Mouse (Mus musculus) ES-Bruce4 (cell line): ENCODE results near the gene Ninj1.

ENCODE experiments used
- CTCF ChIP-seq: IDR thresholded peaks from one replicate; pipeline ENCODE4 v1.8.1; 2011; ENCODE audit warnings: low read depth, low read length
- EP300 ChIP-seq: IDR thresholded peaks from 2 replicates; pipeline ENCODE4 v1.6.1; 2011; ENCODE audit warnings: low read depth, low read length; ENCODE audit not compliant: insufficient read depth
- POLR2A ChIP-seq: IDR thresholded peaks from one replicate; pipeline ENCODE4 v1.8.1; 2011; ENCODE audit warnings: low read length; ENCODE audit not compliant: insufficient read depth

DNA sequence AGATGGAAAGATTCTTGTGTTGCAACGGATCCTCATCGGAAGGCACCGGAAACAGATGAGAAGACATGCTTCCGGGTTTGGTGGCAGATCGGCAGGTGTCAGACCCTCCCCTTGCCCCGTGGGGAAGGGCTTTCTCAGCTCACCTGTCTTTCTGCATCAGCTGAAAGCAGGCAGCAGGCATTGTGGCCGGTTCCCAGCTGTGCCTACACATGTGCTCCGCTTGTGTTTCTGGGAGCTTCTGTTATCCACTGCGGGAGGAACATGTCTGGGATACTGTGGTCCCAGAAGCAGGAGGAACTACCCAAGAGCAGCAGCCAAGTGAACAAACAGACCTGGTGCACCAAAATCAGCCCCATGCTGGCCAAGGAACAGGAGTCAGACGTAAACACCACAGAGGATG, 11.8 kb upstream of the Ninj1 start:
- no peak for TF ChIP-seq CTCF
- no peak for TF ChIP-seq EP300
- TF ChIP-seq POLR2A: no peak
